7 mouse cellular contexts compared by ENCODE assay signal in the genomic region with DNA sequence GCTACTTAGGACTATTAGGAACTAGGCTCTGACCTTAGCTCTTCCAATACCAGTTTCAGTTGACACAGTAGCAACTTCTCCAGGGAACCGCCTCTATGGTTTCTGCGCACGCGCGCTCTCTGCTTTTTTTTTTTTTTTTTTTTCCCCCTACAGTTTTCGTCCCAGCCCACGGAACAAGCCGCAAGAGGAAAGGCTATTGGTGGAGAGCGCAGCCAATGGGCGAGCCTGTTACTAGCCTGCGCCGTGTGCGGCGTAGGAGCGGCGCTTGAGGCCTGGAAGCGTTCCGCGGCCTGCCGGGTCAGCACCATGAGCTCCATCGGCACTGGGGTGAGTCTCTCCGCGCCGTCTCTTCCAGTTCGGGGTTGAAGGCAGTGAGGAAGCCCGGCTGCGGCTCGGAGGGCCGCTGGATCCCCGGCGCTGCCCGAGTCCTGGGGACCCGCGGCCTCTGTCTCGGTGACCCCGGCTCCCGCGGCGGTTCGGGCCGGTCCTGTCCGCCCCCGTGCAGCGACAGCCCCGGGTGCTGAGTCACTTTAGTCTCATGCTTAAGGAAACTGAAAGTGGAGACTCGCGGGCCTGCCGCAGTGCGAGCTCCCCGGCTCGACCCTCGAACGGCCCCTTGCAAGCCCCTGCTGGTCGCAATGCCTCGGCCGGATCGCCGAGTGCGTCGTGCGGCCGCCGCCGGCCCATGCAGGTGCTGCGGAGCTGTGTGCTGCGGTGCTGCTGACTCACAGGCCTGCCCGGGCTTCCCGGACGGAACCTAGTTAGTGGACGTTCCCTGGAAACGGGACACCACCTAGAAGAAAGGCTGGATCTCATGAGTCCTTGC. TPM values are rescaled to one million over a fixed set of nuclear protein-coding genes. Genes with fewer than 3 reads are reported as not detected.
A peak's percentile ranks its signal among the peaks of the same experiment; 100 is the strongest.
DNase-seq lines count a peak whose midpoint lies in the region; ATAC-seq lines count a peak whose summit lies in the region.

A gene (plus strand): TSS at position 181 of the 826 bp plus-strand sequence.

- no peaks in the 10 kb centered on the region for H3K9me3 ChIP-seq in intestine, embryonic 16.5 days (ENCODE audit: control insufficient read depth, low read length)
- no peaks in the 10 kb centered on the region for H3K9me3 ChIP-seq in midbrain, embryonic 11.5 days (ENCODE audit: control insufficient read depth, low read length)

- peak within 1 kb of the TSS; percentile 66 for H3K4me2 ChIP-seq in intestine, embryonic 16.5 days (ENCODE audit: low read depth, low read length)
- peak within 1 kb of the TSS; percentile 58 for H3K4me2 ChIP-seq in midbrain, embryonic 11.5 days

- under 1% methylated on average over 71 of the region's 71 CpGs for WGBS in intestine, embryonic 16.5 days
- under 1% methylated on average over 70 of the region's 71 CpGs for WGBS in midbrain, embryonic 11.5 days

- H3K9ac ChIP-seq in intestine, embryonic 16.5 days (ENCODE audit: low read depth, low read length) = peak within 1 kb of the TSS; percentile 97
- H3K9ac ChIP-seq in midbrain, embryonic 11.5 days (ENCODE audit: low read length) = peak within 1 kb of the TSS; percentile 95

- no peaks in the 10 kb centered on the region for H3K36me3 ChIP-seq in intestine, embryonic 16.5 days (ENCODE audit: control insufficient read depth, insufficient read depth, low read length)
- H3K36me3 ChIP-seq in midbrain, embryonic 11.5 days (ENCODE audit: control insufficient read depth, insufficient read depth, low read length) = no peaks in the 10 kb centered on the region

- H3K4me1 ChIP-seq in intestine, embryonic 16.5 days (ENCODE audit: control insufficient read depth, insufficient read depth, low read length) = peaks cover 11% of the 10 kb centered on the region
- H3K4me1 ChIP-seq in midbrain, embryonic 11.5 days (ENCODE audit: control insufficient read depth, insufficient read depth, low read length) = peaks cover 7% of the 10 kb centered on the region

- H3K27me3 ChIP-seq in intestine, embryonic 16.5 days (replicated peaks; ENCODE audit: control insufficient read depth, insufficient read depth, low read length) = no peaks in the 10 kb centered on the region
- H3K27me3 ChIP-seq in midbrain, embryonic 11.5 days (ENCODE audit: control insufficient read depth, insufficient read depth, low read length) = no peaks in the 10 kb centered on the region

- peak; percentile 99 for ATAC-seq in intestine, embryonic 16.5 days
- peak; percentile 99 for ATAC-seq in midbrain, embryonic 11.5 days (ENCODE audit: low FRiP score)

- peak within 1 kb of the TSS; percentile 98 for H3K27ac ChIP-seq in intestine, embryonic 16.5 days (ENCODE audit: low read length)
- H3K27ac ChIP-seq in midbrain, embryonic 11.5 days (ENCODE audit: low read depth, low read length) = peak within 1 kb of the TSS; percentile 84

- peak; percentile 90 for DNase-seq in adrenal gland, adult 8-10 months
- peak; percentile 84 for DNase-seq in embryo, embryonic 9.5 days (ENCODE audit: extremely low spot score)
- DNase-seq in gastrocnemius, postnatal 4 days (ENCODE audit: low spot score in 2 of 2) = peak; percentile 72 to 88
- DNase-seq in left cerebral cortex, postnatal 36 days (ENCODE audit: low spot score in 2 of 2) = peak; percentile 90
- peak; percentile 100 for DNase-seq in midbrain, embryonic 11.5 days (ENCODE audit: low spot score, missing footprints)
- peak; percentile 98 for DNase-seq in skeletal muscle tissue, adult 2 months (ENCODE audit: low read depth, low spot score)

- intact Hi-C loops in left cerebral cortex, postnatal 36 days (cut with DNase I) = loop anchor here (1.0 kb wide), 1 partner anchor 36 kb away; no protein-coding TSS in a partner anchor

- peak within 1 kb of the TSS; percentile 78 for H3K4me3 ChIP-seq in intestine, embryonic 16.5 days (ENCODE audit: low read length)
- peak within 1 kb of the TSS; percentile 92 for H3K4me3 ChIP-seq in midbrain, embryonic 11.5 days (ENCODE audit: low read depth, low read length)

RNA-seq across cellular contexts. Expression of the gene that starts here (rescaled TPM):
- 100 to 1,000 TPM; 310 to 386 (median 323) TPM for total RNA-seq in adrenal gland, adult 8-10 months (2022)
- 100 to 1,000 TPM; 344 to 430 TPM for total RNA-seq in gastrocnemius, postnatal 4 days (2021)
- polyA plus RNA-seq in intestine, embryonic 16.5 days (2015; fragmentation: Nextera tagmentation; extraction: Ambion mirVana) = 516 and 562 TPM in 2 replicates
- 100 to 1,000 TPM; 175 to 184 TPM for total RNA-seq in left cerebral cortex, postnatal 36 days (2021)
- polyA plus RNA-seq in midbrain, embryonic 11.5 days (2014; fragmentation: Nextera tagmentation; extraction: Ambion mirVana) = 654 and 676 TPM in 2 replicates

Comparison
In these comparisons a context has a peak if more than half of its experiments do, and no peak if none do; other contexts are left out.
1. Peak in every context shown above with its lines: DNase-seq, ATAC-seq, H3K4me3 ChIP-seq and H3K27ac ChIP-seq.